Mouse (Mus musculus) erythroblast, embryonic 14.5 days (primary cell): ENCODE measurements around the gene Cdkl3.

ENCODE experiments used
- GATA1 ChIP-seq: IDR thresholded peaks from 2 replicates; pipeline ENCODE4 v1.6.1; 2012; ENCODE audit warnings: low read length, inconsistent platforms, mixed read lengths
- TAL1 ChIP-seq: IDR thresholded peaks from 3 replicates; pipeline ENCODE4 v1.6.1; 2012; ENCODE audit warnings: low read length, inconsistent platforms, mixed read lengths

- no peak for TF ChIP-seq GATA1
- no peak for TF ChIP-seq TAL1
These were observed 69.6 kb downstream of the Cdkl3 start for GRCm38 (mm10) chr11:52073528-52074170.
